Mouse (Mus musculus) liver, embryonic 14.5 days (tissue): ENCODE measurements around the gene Sp4. TPM values are rescaled to one million over a fixed set of nuclear protein-coding genes. Genes with fewer than 3 reads are reported as not detected.

ENCODE experiments used
- ATAC-seq: fragments of 200-750 bp; cut with Nextera tagmentation; 2 replicates; pipeline ENCODE4 v1.8.0; 2017; ENCODE audit warnings: moderate number of reproducible peaks, mild to moderate bottlenecking, moderate library complexity; ENCODE audit not compliant: insufficient read depth
- DNase-seq, 3 experiments: peaks; one replicate each; pipeline ENCODE4 v3.0.0-alpha.2; 2012 to 2013; ENCODE audit warnings: low read depth in 3 of 3, low spot score in 3 of 3
- H3K27ac ChIP-seq: fragments of 300-500 bp; sonication (generic); 2 replicates; pipeline ENCODE4 v1.5.1; 2014; ENCODE audit warnings: moderate library complexity, mild to moderate bottlenecking, control low read depth, inconsistent platforms
- H3K27me3 ChIP-seq: fragments of 300-500 bp; sonication (generic); 2 replicates; pipeline ENCODE4 v1.6.1; 2014; ENCODE audit warnings: mild to moderate bottlenecking, low read length, moderate library complexity; ENCODE audit not compliant: control insufficient read depth, insufficient read depth
- H3K36me3 ChIP-seq: fragments of 300-500 bp; sonication (generic); replicated peaks from 2 replicates; pipeline ENCODE4 v1.6.1; 2014; ENCODE audit warnings: low read depth; ENCODE audit not compliant: control insufficient read depth, insufficient read depth
- H3K4me1 ChIP-seq, 2 experiments: fragments of 200-500 bp in 1 of 2; fragments of 300-500 bp in 1 of 2; sonication (generic) in 1 of 2; replicated peaks; 2 replicates each; pipeline ENCODE4 v1.6.1; 2012 to 2014; ENCODE audit warnings: antibody characterized with exemption in 1 of 2, inconsistent platforms in 1 of 2, low read length in 1 of 2; ENCODE audit not compliant: control insufficient read depth in 2 of 2, insufficient read depth in 2 of 2
- H3K4me2 ChIP-seq: fragments of 300-500 bp; sonication (generic); 2 replicates; pipeline ENCODE4 v1.6.1; 2014; ENCODE audit warnings: low read depth, mild to moderate bottlenecking, control low read depth, moderate library complexity
- H3K4me3 ChIP-seq, 2 experiments: fragments of 200-500 bp in 1 of 2; fragments of 300-500 bp in 1 of 2; sonication (generic) in 1 of 2; 2 replicates each; pipeline ENCODE4 v1.5.1; 2012 to 2014; ENCODE audit warnings: low read depth in 2 of 2, low read length in 2 of 2, mild to moderate bottlenecking in 2 of 2, control low read depth in 1 of 2, inconsistent platforms in 1 of 2, moderate library complexity in 1 of 2; ENCODE audit not compliant: insufficient read depth in 1 of 2
- H3K9ac ChIP-seq: fragments of 300-500 bp; sonication (generic); replicated peaks from 2 replicates; pipeline ENCODE4 v1.6.1; 2014; ENCODE audit warnings: mild to moderate bottlenecking, control low read depth, moderate library complexity
- H3K9me3 ChIP-seq: fragments of 300-500 bp; sonication (generic); 2 replicates; pipeline ENCODE4 v1.6.1; 2016; ENCODE audit warnings: low read length, mixed read lengths; ENCODE audit not compliant: control insufficient read depth
- CTCF ChIP-seq: IDR thresholded peaks from 2 replicates; pipeline ENCODE4 v1.5.1; 2016; ENCODE audit warnings: antibody characterized with exemption, low read depth, control low read depth
- EP300 ChIP-seq: IDR thresholded peaks from 2 replicates; pipeline ENCODE4 v1.6.1; 2016; ENCODE audit warnings: antibody characterized with exemption, low read depth
- WGBS: fragments of 180-500 bp; shearing (Covaris S2); extraction: QIAGEN DNeasy Blood & Tissue Kit; methylation state at CpG from one replicate; pipeline ENCODE4 v1.1.7; 2014; ENCODE audit not compliant: insufficient replicate concordance; 5-methylcytosine and 5-hydroxymethylcytosine counted together
- polyA plus RNA-seq, 2 experiments: library from polyadenylated mRNA; depleted of rRNA in 1 of 2; stranded (reverse) in 1 of 2; unstranded in 1 of 2; fragments of >200 nt; fragmentation: Nextera tagmentation in 1 of 2; extraction: Ambion mirVana in 1 of 2; gene quantifications; 2 replicates each; pipeline versions ENCODE4 v1.2.1 to v1.2.3; 2012 to 2014

The Sp4 gene
- polyA plus RNA-seq, 2 experiments, result 4.4 to 7.8 TPM

GRCm38 (mm10) chr12:118255292-118255782, 45.9 kb downstream of the Sp4 start:
- TF ChIP-seq CTCF (no peak), EP300 (no peak)
- H3K4me2 ChIP-seq, result no peak overlapping the region
- peaks cover 6% of the 10 kb centered on the region for H3K36me3 ChIP-seq
- H3K9ac ChIP-seq, result no peak overlapping the region
- 91% methylated on average over 1 of the region's 1 CpGs for WGBS
- no peak for DNase-seq
- no peaks in the 10 kb centered on the region for H3K4me1 ChIP-seq
- no peaks in the 10 kb centered on the region for H3K27me3 ChIP-seq
- H3K9me3 ChIP-seq, result no peaks in the 10 kb centered on the region
- H3K27ac ChIP-seq, result no peak overlapping the region
- no peak overlapping the region for H3K4me3 ChIP-seq
- no peak for ATAC-seq

- Histone ChIP-seq H3K9ac (no peak overlapping the region), H3K27ac (no peak overlapping the region), H3K27me3 (no peaks in the 10 kb centered on the region), H3K4me1 (no peaks in the 10 kb centered on the region), H3K9me3 (no peaks in the 10 kb centered on the region), H3K4me2 (no peak overlapping the region), H3K36me3 (no peaks in the 10 kb centered on the region), H3K4me3 (no peak overlapping the region)
- DNase-seq, result no peak
- TF ChIP-seq CTCF, result no peak
- no peak for TF ChIP-seq EP300
- 15% methylated on average over 3 of the region's 3 CpGs for WGBS
- no peak for ATAC-seq
These were observed 80.1 kb downstream of the Sp4 start for GRCm38 (mm10) chr12:118221182-118221581.

- H3K9me3 ChIP-seq, result no peaks in the 10 kb centered on the region
- no peaks in the 10 kb centered on the region for H3K4me1 ChIP-seq
- ATAC-seq (no peak), DNase-seq (no peak)
- H3K9ac ChIP-seq, result no peak overlapping the region
- H3K27me3 ChIP-seq, result no peaks in the 10 kb centered on the region
- no peak for TF ChIP-seq CTCF
- no peak for TF ChIP-seq EP300
- no peaks in the 10 kb centered on the region for H3K36me3 ChIP-seq
- H3K27ac ChIP-seq, result no peak overlapping the region
- no peak overlapping the region for H3K4me3 ChIP-seq
- H3K4me2 ChIP-seq, result no peak overlapping the region
These were observed 81.2 kb downstream of the Sp4 start for GRCm38 (mm10) chr12:118220062-118220461.

GRCm38 (mm10) chr12:118212163-118212562, 89.1 kb downstream of the Sp4 start:
- ATAC-seq, result no peak
- Histone ChIP-seq H3K36me3 (no peaks in the 10 kb centered on the region), H3K4me2 (no peak overlapping the region), H3K4me3 (no peak overlapping the region), H3K9ac (no peak overlapping the region), H3K27ac (no peak overlapping the region), H3K9me3 (no peaks in the 10 kb centered on the region), H3K27me3 (no peaks in the 10 kb centered on the region), H3K4me1 (no peaks in the 10 kb centered on the region)
- no peak for TF ChIP-seq CTCF
- TF ChIP-seq EP300, result no peak
- 22% methylated on average over 2 of the region's 2 CpGs for WGBS
- no peak for DNase-seq

GRCm38 (mm10) chr12:118198386-118199093, 102.7 kb downstream of the Sp4 start, which contains the start of gene Dnah11:
Gene Dnah11, minus strand, starts transcription at chr12:118199043.
- no peak for TF ChIP-seq EP300
- TF ChIP-seq CTCF, result no peak
- WGBS, result under 1% methylated on average over 47 of the region's 47 CpGs
- no peak within 1 kb of the TSS for H3K9ac ChIP-seq
- H3K27ac ChIP-seq, result no peak within 1 kb of the TSS
- no peaks in the 10 kb centered on the region for H3K9me3 ChIP-seq
- no peaks in the 10 kb centered on the region for H3K36me3 ChIP-seq
- peak within 1 kb of the TSS; percentile 41 to 47; a peak in 3 of 4 replicates for H3K4me3 ChIP-seq
- ATAC-seq (peak; percentile 80), DNase-seq (peak; percentile 11 to 26 (median 24))
- no peaks in the 10 kb centered on the region for H3K4me1 ChIP-seq
- H3K4me2 ChIP-seq, result peak within 1 kb of the TSS; percentile 60
- peaks cover 27% of the 10 kb centered on the region for H3K27me3 ChIP-seq
